Mouse (Mus musculus) forebrain, embryonic 16.5 days (tissue): ENCODE data around the gene Aspscr1. TPM values are rescaled to one million over a fixed set of nuclear protein-coding genes. Genes with fewer than 3 reads are reported as not detected.

Experiments used
- ATAC-seq: fragments of 200-750 bp; cut with Nextera tagmentation; 2 replicates; pipeline ENCODE4 v1.8.0; 2017; ENCODE audit warnings: mild to moderate bottlenecking, moderate library complexity
- H3K27ac ChIP-seq: fragments of 300-500 bp; sonication (generic); 2 replicates; pipeline ENCODE4 v1.5.1; 2014; ENCODE audit warnings: low read length, control low read depth
- H3K27me3 ChIP-seq: fragments of 300-500 bp; sonication (generic); replicated peaks from 2 replicates; pipeline ENCODE4 v1.6.1; 2014; ENCODE audit warnings: low read length; ENCODE audit not compliant: control insufficient read depth, insufficient read depth
- H3K36me3 ChIP-seq: fragments of 300-500 bp; sonication (generic); 2 replicates; pipeline ENCODE4 v1.6.1; 2014; ENCODE audit not compliant: control insufficient read depth, insufficient read depth
- H3K4me1 ChIP-seq: fragments of 300-500 bp; sonication (generic); replicated peaks from 2 replicates; pipeline ENCODE4 v1.6.1; 2014; ENCODE audit warnings: low read length; ENCODE audit not compliant: control insufficient read depth, insufficient read depth
- H3K4me2 ChIP-seq: fragments of 300-500 bp; sonication (generic); 2 replicates; pipeline ENCODE4 v1.6.1; 2014; ENCODE audit warnings: mild to moderate bottlenecking, low read length, control low read depth
- H3K4me3 ChIP-seq: fragments of 300-500 bp; sonication (generic); replicated peaks from 2 replicates; pipeline ENCODE4 v1.5.1; 2014; ENCODE audit warnings: mild to moderate bottlenecking, low read length, control low read depth
- H3K9ac ChIP-seq: fragments of 300-500 bp; sonication (generic); replicated peaks from 2 replicates; pipeline ENCODE4 v1.6.1; 2014; ENCODE audit warnings: low read depth, low read length, control low read depth
- H3K9me3 ChIP-seq: fragments of 300-500 bp; sonication (generic); 2 replicates; pipeline ENCODE4 v1.6.1; 2016; ENCODE audit warnings: low read length; ENCODE audit not compliant: control insufficient read depth
- WGBS: fragments of 180-500 bp; shearing (Covaris S2); extraction: QIAGEN DNeasy Blood & Tissue Kit; methylation state at CpG from one replicate; pipeline ENCODE4 v1.1.7; 2014; 5-methylcytosine and 5-hydroxymethylcytosine counted together
- polyA plus RNA-seq: library from polyadenylated mRNA; unstranded; fragments of >200 nt; fragmentation: Nextera tagmentation; extraction: Ambion mirVana; gene quantifications from 2 replicates; pipeline ENCODE4 v1.2.1, GENCODE M21; 2015

Aspscr1 gene
- polyA plus RNA-seq = 132 and 158 TPM in 2 replicates

- Histone ChIP-seq H3K9me3 (no peaks in the 10 kb centered on the region), H3K4me3 (peak within 1 kb of the TSS; percentile 87), H3K36me3 (peaks cover 2% of the 10 kb centered on the region; the same call in 1 of the 2 replicates), H3K9ac (peak within 1 kb of the TSS; percentile 83), H3K4me2 (peak within 1 kb of the TSS; percentile 77), H3K27me3 (no peaks in the 10 kb centered on the region), H3K27ac (peak within 1 kb of the TSS; percentile 87), H3K4me1 (peaks cover 10% of the 10 kb centered on the region)
- peak; percentile 97 for ATAC-seq
- under 1% methylated on average over 71 of the region's 83 CpGs for WGBS
Measured at GRCm38 (mm10) chr11:120672687-120673593, at the start of gene Aspscr1. Gene Aspscr1 (plus strand): TSS chr11:120672973.

- ATAC-seq = peak; percentile 74
- 11% methylated on average over 30 of the region's 30 CpGs for WGBS
- peak overlapping the region; percentile 79 for H3K4me3 ChIP-seq
- H3K27ac ChIP-seq = peak overlapping the region; percentile 76
- H3K27me3 ChIP-seq = no peaks in the 10 kb centered on the region
- peaks cover 16% of the 10 kb centered on the region for H3K36me3 ChIP-seq
- peak overlapping the region; percentile 62 for H3K9ac ChIP-seq
- peaks cover 15% of the 10 kb centered on the region for H3K4me1 ChIP-seq
- H3K9me3 ChIP-seq = no peaks in the 10 kb centered on the region
- H3K4me2 ChIP-seq = peak overlapping the region; percentile 79
Measured at GRCm38 (mm10) chr11:120623961-120624679, 48.7 kb upstream of the Aspscr1 start.

- Histone ChIP-seq H3K27me3 (no peaks in the 10 kb centered on the region), H3K4me2 (peak overlapping the region; percentile 79), H3K9ac (peak overlapping the region; percentile 62), H3K4me1 (peaks cover 17% of the 10 kb centered on the region), H3K36me3 (peaks cover 19% of the 10 kb centered on the region; the same call in 1 of the 2 replicates), H3K27ac (peak overlapping the region; percentile 76), H3K9me3 (no peaks in the 10 kb centered on the region), H3K4me3 (peak overlapping the region; percentile 79)
- ATAC-seq = peak; percentile 92
- under 1% methylated on average over 53 of the region's 53 CpGs for WGBS
Measured at GRCm38 (mm10) chr11:120624680-120625111, 48.1 kb upstream of the Aspscr1 start.

- Histone ChIP-seq H3K9me3 (no peaks in the 10 kb centered on the region), H3K36me3 (peaks cover 14% of the 10 kb centered on the region; the same call in 1 of the 2 replicates), H3K27me3 (no peaks in the 10 kb centered on the region)
Measured at GRCm38 (mm10) chr11:120625152-120625775, 47.5 kb upstream of the Aspscr1 start, which contains the start of gene Sirt7. Gene Sirt7 (minus strand): TSS chr11:120625240.

GRCm38 (mm10) chr11:120626785-120627467 is 45.8 kb upstream of the Aspscr1 start:
- H3K36me3 ChIP-seq = peaks cover 6% of the 10 kb centered on the region; the same call in 1 of the 2 replicates
- no peaks in the 10 kb centered on the region for H3K9me3 ChIP-seq
- no peak for ATAC-seq
- 90% methylated on average over 11 of the region's 11 CpGs for WGBS
- no peak overlapping the region for H3K4me3 ChIP-seq
- peaks cover 36% of the 10 kb centered on the region for H3K4me1 ChIP-seq
- no peak overlapping the region for H3K27ac ChIP-seq
- no peak overlapping the region for H3K9ac ChIP-seq
- H3K4me2 ChIP-seq = no peak overlapping the region
- H3K27me3 ChIP-seq = no peaks in the 10 kb centered on the region

More at GRCm38 (mm10) chr11:120625152-120625775, 47.5 kb upstream of the Aspscr1 start, which contains the start of gene Sirt7:
- Histone ChIP-seq H3K4me2 (peak within 1 kb of the TSS; percentile 79), H3K27ac (peak within 1 kb of the TSS; percentile 76), H3K4me1 (peaks cover 20% of the 10 kb centered on the region), H3K9ac (peak within 1 kb of the TSS; percentile 62), H3K4me3 (peak within 1 kb of the TSS; percentile 79)
- peak; percentile 34 for ATAC-seq
- WGBS = 17% methylated on average over 5 of the region's 5 CpGs

- Histone ChIP-seq H3K36me3 (peaks cover 6% of the 10 kb centered on the region; the same call in 1 of the 2 replicates), H3K9ac (no peak overlapping the region), H3K9me3 (no peaks in the 10 kb centered on the region), H3K4me3 (no peak overlapping the region), H3K27me3 (no peaks in the 10 kb centered on the region), H3K4me2 (no peak overlapping the region), H3K4me1 (peaks cover 41% of the 10 kb centered on the region), H3K27ac (no peak overlapping the region)
- no peak for ATAC-seq
- WGBS = 88% methylated on average over 22 of the region's 22 CpGs
Measured at GRCm38 (mm10) chr11:120627468-120628300, 45.1 kb upstream of the Aspscr1 start.

- Histone ChIP-seq H3K9me3 (no peaks in the 10 kb centered on the region), H3K36me3 (peaks cover 6% of the 10 kb centered on the region; the same call in 1 of the 2 replicates), H3K4me2 (no peak overlapping the region), H3K9ac (no peak overlapping the region), H3K4me3 (no peak overlapping the region), H3K4me1 (peaks cover 39% of the 10 kb centered on the region), H3K27me3 (no peaks in the 10 kb centered on the region), H3K27ac (no peak overlapping the region)
- no peak for ATAC-seq
- WGBS = 94% methylated on average over 23 of the region's 23 CpGs
Measured at GRCm38 (mm10) chr11:120628601-120629340, 44.0 kb upstream of the Aspscr1 start.
